Mouse (Mus musculus) kidney, postnatal 10 days (tissue): ENCODE results near the gene Pik3r1.
A peak's percentile ranks its signal among the peaks of the same experiment; 100 is the strongest.

Experiments used
- DNase-seq: peaks from one replicate; pipeline ENCODE4 v3.0.0; 2021; ENCODE audit warnings: mixed read lengths

Pik3r1 gene

GRCm38 (mm10) chr13:101767809-101768629, at the start of gene Pik3r1:
TSS of gene Pik3r1 (minus strand) at chr13:101768217.
- DNase-seq, result peak; percentile 99

- peak; percentile 58 for DNase-seq
Measured at GRCm38 (mm10) chr13:101813267-101813900, 45.4 kb upstream of the Pik3r1 start.

GRCm38 (mm10) chr13:101812341-101812740, 44.3 kb upstream of the Pik3r1 start:
- no peak for DNase-seq

GRCm38 (mm10) chr13:101811882-101812281, 43.9 kb upstream of the Pik3r1 start:
- DNase-seq, result peak; percentile 37

GRCm38 (mm10) chr13:101810667-101811066, 42.6 kb upstream of the Pik3r1 start:
- DNase-seq, result no peak

- no peak for DNase-seq
Measured at GRCm38 (mm10) chr13:101809796-101810195, 41.8 kb upstream of the Pik3r1 start.

GRCm38 (mm10) chr13:101805559-101806091, 37.6 kb upstream of the Pik3r1 start:
- no peak for DNase-seq

GRCm38 (mm10) chr13:101801372-101802186, 33.6 kb upstream of the Pik3r1 start:
- peak; percentile 80 for DNase-seq

- DNase-seq, result no peak
Measured at GRCm38 (mm10) chr13:101800833-101801371, 32.9 kb upstream of the Pik3r1 start.

- no peak for DNase-seq
Measured at GRCm38 (mm10) chr13:101800021-101800596, 32.1 kb upstream of the Pik3r1 start.

GRCm38 (mm10) chr13:101799318-101799717, 31.3 kb upstream of the Pik3r1 start:
- no peak for DNase-seq

- DNase-seq, result no peak
Measured at GRCm38 (mm10) chr13:101798522-101798921, 30.5 kb upstream of the Pik3r1 start.

GRCm38 (mm10) chr13:101796983-101797382, 29.0 kb upstream of the Pik3r1 start:
- no peak for DNase-seq

- DNase-seq, result no peak
Measured at GRCm38 (mm10) chr13:101785705-101786104, 17.7 kb upstream of the Pik3r1 start.

GRCm38 (mm10) chr13:101784651-101785289, 16.8 kb upstream of the Pik3r1 start:
- DNase-seq, result no peak

GRCm38 (mm10) chr13:101779011-101779410, 11.0 kb upstream of the Pik3r1 start:
- no peak for DNase-seq

GRCm38 (mm10) chr13:101777851-101778250, 9.8 kb upstream of the Pik3r1 start:
- DNase-seq, result no peak

GRCm38 (mm10) chr13:101771071-101771470, 3.1 kb upstream of the Pik3r1 start:
- DNase-seq, result no peak

- no peak for DNase-seq
Measured at GRCm38 (mm10) chr13:101769955-101770354, 1.9 kb upstream of the Pik3r1 start.

GRCm38 (mm10) chr13:101768630-101768991, 594 bp upstream of the Pik3r1 start:
- peak; percentile 83 for DNase-seq

- peak; percentile 77 for DNase-seq
Measured at GRCm38 (mm10) chr13:101767013-101767808, 806 bp downstream of the Pik3r1 start.
